ENCODE assay signal across 22 mouse cellular contexts in genomic region chr2:153970221-153970620, GRCm38 (mm10). TPM values are rescaled to one million over a fixed set of nuclear protein-coding genes. Genes with fewer than 3 reads are reported as not detected.
DNase-seq lines count a peak whose midpoint lies in the region; ATAC-seq and TF ChIP-seq lines count a peak whose summit lies in the region.
"Had no signal": no experiment of that assay in that cellular context is flagged by ENCODE, and none has a peak within 500 bp of the region (broad histone marks: within the 10 kb centered on the region; RNA-seq: fewer than 3 reads in every experiment).

No protein-coding gene starts in this region.

- no peaks in the 10 kb centered on the region for H3K36me3 ChIP-seq in hindbrain, embryonic 10.5 days
- H3K36me3 ChIP-seq in hindbrain, postnatal 0 days (ENCODE audit: insufficient read depth, low read length): no peaks in the 10 kb centered on the region
- no peaks in the 10 kb centered on the region for H3K36me3 ChIP-seq in embryonic facial prominence, embryonic 14.5 days (ENCODE audit: control insufficient read depth, insufficient read depth, low read length)
- H3K36me3 ChIP-seq: hindbrain, embryonic 15.5 days; lung, embryonic 15.5 days; midbrain, embryonic 12.5 days; neural tube, embryonic 15.5 days had no signal

- DNase-seq in hindbrain, embryonic 10.5 days (ENCODE audit: low spot score): peak; percentile 23
- DNase-seq in hindbrain, postnatal 0 days (ENCODE audit: low spot score): no peak
- peak; percentile 15 for DNase-seq in ovary, adult 18-20 months (ENCODE audit: low spot score)
- DNase-seq in ovary, postnatal 10 days (ENCODE audit: low spot score): no peak
- peak; percentile 46 for DNase-seq in embryonic facial prominence, embryonic 14.5 days (ENCODE audit: low spot score)
- peak; percentile 11 for DNase-seq in retina, postnatal 7 days (ENCODE audit: low read depth, low spot score)
- DNase-seq in gastrocnemius, postnatal 36 days: no peak
- no peak for DNase-seq in gastrocnemius, postnatal 4 days (ENCODE audit: low spot score in 2 of 2)
- DNase-seq: adrenal gland, postnatal 14 days; cerebellum, adult 8-10 months; gastrocnemius, postnatal 10 days; kidney, postnatal 14 days; layer of hippocampus, postnatal 36 days; left cerebral cortex, postnatal 4 days had no signal

- WGBS in hindbrain, embryonic 10.5 days: 75% methylated on average over 5 of the region's 5 CpGs
- 66% methylated on average over 5 of the region's 5 CpGs for whole genome bisulfite sequencing in hindbrain, postnatal 0 days
- WGBS in embryonic facial prominence, embryonic 14.5 days: 47% methylated on average over 5 of the region's 5 CpGs

- no peak overlapping the region for H3K9ac ChIP-seq in hindbrain, postnatal 0 days (replicated peaks; ENCODE audit: low read length)
- H3K9ac ChIP-seq in embryonic facial prominence, embryonic 14.5 days (ENCODE audit: low read depth, low read length): no peak overlapping the region
- H3K9ac ChIP-seq: hindbrain, embryonic 15.5 days; lung, embryonic 15.5 days; midbrain, embryonic 12.5 days; neural tube, embryonic 15.5 days had no signal

- no peak for TF ChIP-seq CTCF in hindbrain, postnatal 0 days (IDR thresholded peaks at IDR 0.05; ENCODE audit: low read depth)

- intact Hi-C loops in gastrocnemius, postnatal 36 days (cut with DNase I): no loop called here

- H3K4me2 ChIP-seq in hindbrain, postnatal 0 days (ENCODE audit: low read depth, low read length): no peak overlapping the region
- no peak overlapping the region for H3K4me2 ChIP-seq in embryonic facial prominence, embryonic 14.5 days (ENCODE audit: low read depth, low read length)
- H3K4me2 ChIP-seq: hindbrain, embryonic 15.5 days; lung, embryonic 15.5 days; midbrain, embryonic 12.5 days; neural tube, embryonic 15.5 days had no signal

- H3K27me3 ChIP-seq in hindbrain, embryonic 10.5 days (ENCODE audit: insufficient read depth, poor library complexity, severe bottlenecking): no peaks in the 10 kb centered on the region
- H3K27me3 ChIP-seq in hindbrain, postnatal 0 days (ENCODE audit: insufficient read depth, low read length): no peaks in the 10 kb centered on the region
- H3K27me3 ChIP-seq in embryonic facial prominence, embryonic 14.5 days (replicated peaks; ENCODE audit: control insufficient read depth, insufficient read depth, low read length): no peaks in the 10 kb centered on the region
- H3K27me3 ChIP-seq: hindbrain, embryonic 15.5 days; lung, embryonic 15.5 days; midbrain, embryonic 12.5 days; neural tube, embryonic 15.5 days had no signal

- ATAC-seq in hindbrain, postnatal 0 days: no peak
- ATAC-seq in embryonic facial prominence, embryonic 14.5 days (ENCODE audit: low read depth): peak; percentile 30; the same call in 1 of the 2 replicates
- ATAC-seq: intestine, postnatal 0 days had no signal

- no peaks in the 10 kb centered on the region for H3K9me3 ChIP-seq in hindbrain, embryonic 10.5 days
- no peaks in the 10 kb centered on the region for H3K9me3 ChIP-seq in hindbrain, postnatal 0 days (ENCODE audit: low read length)
- no peaks in the 10 kb centered on the region for H3K9me3 ChIP-seq in embryonic facial prominence, embryonic 14.5 days (ENCODE audit: control insufficient read depth, low read length)
- H3K9me3 ChIP-seq: hindbrain, embryonic 15.5 days; lung, embryonic 15.5 days; midbrain, embryonic 12.5 days; neural tube, embryonic 15.5 days had no signal

- no peak overlapping the region for H3K4me3 ChIP-seq in hindbrain, embryonic 10.5 days
- H3K4me3 ChIP-seq in hindbrain, postnatal 0 days (ENCODE audit: low read length): no peak overlapping the region
- no peak overlapping the region for H3K4me3 ChIP-seq in embryonic facial prominence, embryonic 14.5 days (ENCODE audit: low read depth, low read length)
- H3K4me3 ChIP-seq: hindbrain, embryonic 15.5 days; lung, embryonic 15.5 days; midbrain, embryonic 12.5 days; myocyte; neural tube, embryonic 15.5 days had no signal

- H3K4me1 ChIP-seq in hindbrain, embryonic 10.5 days (replicated peaks): no peaks in the 10 kb centered on the region
- H3K4me1 ChIP-seq in hindbrain, postnatal 0 days (ENCODE audit: insufficient read depth, low read length): no peaks in the 10 kb centered on the region
- no peaks in the 10 kb centered on the region for H3K4me1 ChIP-seq in embryonic facial prominence, embryonic 14.5 days (ENCODE audit: control insufficient read depth, insufficient read depth, low read length)
- H3K4me1 ChIP-seq: hindbrain, embryonic 15.5 days; lung, embryonic 15.5 days; midbrain, embryonic 12.5 days; neural tube, embryonic 15.5 days had no signal

- no peak overlapping the region; the same call in 1 of the 2 replicates for H3K27ac ChIP-seq in hindbrain, embryonic 10.5 days
- no peak overlapping the region for H3K27ac ChIP-seq in hindbrain, postnatal 0 days
- H3K27ac ChIP-seq in embryonic facial prominence, embryonic 14.5 days (replicated peaks; ENCODE audit: low read depth, low read length): no peak overlapping the region
- H3K27ac ChIP-seq: hindbrain, embryonic 15.5 days; lung, embryonic 15.5 days; midbrain, embryonic 12.5 days; neural tube, embryonic 15.5 days had no signal

RNA-seq across cellular contexts. Expression of gene Bpifa6, which starts 4.5 kb away (rescaled TPM):
- not detected in 2 replicates for polyA plus RNA-seq in hindbrain, embryonic 10.5 days (2016; fragmentation: Nextera tagmentation; extraction: Ambion mirVana)
- total RNA-seq in hindbrain, postnatal 0 days (2014; rRNA removed): not detected in 2 replicates
- polyA plus RNA-seq in hindbrain, postnatal 0 days (2015; fragmentation: Nextera tagmentation; extraction: Ambion mirVana): not detected in 2 replicates
- 0.13 TPM in 1 of 2 replicates, not detected in the other for polyA plus RNA-seq in embryonic facial prominence, embryonic 14.5 days (2014; fragmentation: Nextera tagmentation; extraction: Ambion mirVana)
- not detected for total RNA-seq in gastrocnemius, postnatal 36 days (2021)
- not detected for total RNA-seq in gastrocnemius, postnatal 4 days (2021)
- total RNA-seq: adrenal gland, postnatal 14 days; gastrocnemius, postnatal 10 days; layer of hippocampus, postnatal 36 days; left cerebral cortex, postnatal 4 days; liver, adult 2 months had no signal
- polyA plus RNA-seq: heart, postnatal 0 days; hindbrain, embryonic 15.5 days; intestine, postnatal 0 days; liver, adult 2 months; lung, embryonic 15.5 days; midbrain, embryonic 12.5 days; myocyte; neural tube, embryonic 15.5 days had no signal

RNA-seq across cellular contexts. Expression of gene Bpifb4, which starts 32.2 kb away (rescaled TPM):
- polyA plus RNA-seq in hindbrain, embryonic 10.5 days (2016; fragmentation: Nextera tagmentation; extraction: Ambion mirVana): not detected in 2 replicates
- not detected in 2 replicates for total RNA-seq in hindbrain, postnatal 0 days (2014; rRNA removed)
- polyA plus RNA-seq in hindbrain, postnatal 0 days (2015; fragmentation: Nextera tagmentation; extraction: Ambion mirVana): 0.16 TPM in 1 of 2 replicates, not detected in the other
- polyA plus RNA-seq in embryonic facial prominence, embryonic 14.5 days (2014; fragmentation: Nextera tagmentation; extraction: Ambion mirVana): 0.11 TPM in 1 of 2 replicates, not detected in the other
- not detected for total RNA-seq in gastrocnemius, postnatal 36 days (2021)
- not detected for total RNA-seq in gastrocnemius, postnatal 4 days (2021)
- total RNA-seq: adrenal gland, postnatal 14 days; gastrocnemius, postnatal 10 days; layer of hippocampus, postnatal 36 days; left cerebral cortex, postnatal 4 days; liver, adult 2 months had no signal
- polyA plus RNA-seq: heart, postnatal 0 days; hindbrain, embryonic 15.5 days; intestine, postnatal 0 days; liver, adult 2 months; lung, embryonic 15.5 days; midbrain, embryonic 12.5 days; myocyte; neural tube, embryonic 15.5 days had no signal

RNA-seq across cellular contexts. Expression of gene Bpifa2, which starts 37.8 kb away (rescaled TPM):
- polyA plus RNA-seq in hindbrain, embryonic 10.5 days (2016; fragmentation: Nextera tagmentation; extraction: Ambion mirVana): not detected in 2 replicates
- 0.86 TPM in 1 of 2 replicates, not detected in the other for total RNA-seq in hindbrain, postnatal 0 days (2014; rRNA removed)
- not detected in 2 replicates for polyA plus RNA-seq in hindbrain, postnatal 0 days (2015; fragmentation: Nextera tagmentation; extraction: Ambion mirVana)
- 0.47 TPM in 1 of 2 replicates, not detected in the other for polyA plus RNA-seq in embryonic facial prominence, embryonic 14.5 days (2014; fragmentation: Nextera tagmentation; extraction: Ambion mirVana)
- not detected for total RNA-seq in gastrocnemius, postnatal 36 days (2021)
- total RNA-seq in gastrocnemius, postnatal 4 days (2021): not detected
- total RNA-seq: gastrocnemius, postnatal 10 days; layer of hippocampus, postnatal 36 days; left cerebral cortex, postnatal 4 days; liver, adult 2 months had no signal
- polyA plus RNA-seq: heart, postnatal 0 days; hindbrain, embryonic 15.5 days; intestine, postnatal 0 days; liver, adult 2 months; lung, embryonic 15.5 days; midbrain, embryonic 12.5 days; myocyte; neural tube, embryonic 15.5 days had no signal

RNA-seq across cellular contexts. Expression of gene Bpifb3, which starts 52.2 kb away (rescaled TPM):
- polyA plus RNA-seq in hindbrain, embryonic 10.5 days (2016; fragmentation: Nextera tagmentation; extraction: Ambion mirVana): not detected in 2 replicates
- not detected in 2 replicates for total RNA-seq in hindbrain, postnatal 0 days (2014; rRNA removed)
- not detected in 2 replicates for polyA plus RNA-seq in hindbrain, postnatal 0 days (2015; fragmentation: Nextera tagmentation; extraction: Ambion mirVana)
- 0.10 TPM in 1 of 2 replicates, not detected in the other for polyA plus RNA-seq in embryonic facial prominence, embryonic 14.5 days (2014; fragmentation: Nextera tagmentation; extraction: Ambion mirVana)
- not detected for total RNA-seq in gastrocnemius, postnatal 36 days (2021)
- not detected for total RNA-seq in gastrocnemius, postnatal 4 days (2021)
- total RNA-seq: adrenal gland, postnatal 14 days; gastrocnemius, postnatal 10 days; layer of hippocampus, postnatal 36 days; liver, adult 2 months had no signal
- polyA plus RNA-seq: heart, postnatal 0 days; hindbrain, embryonic 15.5 days; intestine, postnatal 0 days; liver, adult 2 months; lung, embryonic 15.5 days; midbrain, embryonic 12.5 days; myocyte; neural tube, embryonic 15.5 days had no signal

Comparison
In these comparisons a context has a peak if more than half of its experiments do, and no peak if none do; other contexts are left out.
1. DNase-seq: peak in hindbrain, embryonic 10.5 days (single experiment), ovary, adult 18-20 months (single experiment), embryonic facial prominence, embryonic 14.5 days (single experiment) and retina, postnatal 7 days (single experiment); none in hindbrain, postnatal 0 days (single experiment), ovary, postnatal 10 days (single experiment), gastrocnemius, postnatal 36 days (0 of 2) and gastrocnemius, postnatal 4 days (0 of 2).